In genomic region chr1:133689897-133690296, GRCm38 (mm10) we compare ENCODE assay signal across 11 mouse cellular contexts. TPM values are rescaled to one million over a fixed set of nuclear protein-coding genes. Genes with fewer than 3 reads are reported as not detected.
DNase-seq lines count a peak whose midpoint lies in the region; ATAC-seq and TF ChIP-seq lines count a peak whose summit lies in the region.
"Had no signal": no experiment of that assay in that cellular context is flagged by ENCODE, and none has a peak within 500 bp of the region (broad histone marks: within the 10 kb centered on the region; RNA-seq: fewer than 3 reads in every experiment).

Lax1 (minus strand) TSS chr1:133690108.

- peak; percentile 76 to 77 for DNase-seq in B cell, adult 2 months
- peak; percentile 83 for DNase-seq in CH12.LX (ENCODE audit: extremely low read depth)
- DNase-seq in spleen, postnatal 10 days (ENCODE audit: low spot score in 2 of 2), result peak; percentile 29 to 62
- no peak for DNase-seq in urinary bladder, postnatal 25 days (ENCODE audit: low spot score)
- DNase-seq in kidney, adult 9 months, result no peak
- no peak for DNase-seq in forebrain, postnatal 0 days
- DNase-seq in yolk sac, embryonic 10.5 days (ENCODE audit: low spot score), result no peak

- ATAC-seq in limb, embryonic 13.5 days (ENCODE audit: low FRiP score, low read depth), result no peak
- ATAC-seq in forebrain, postnatal 0 days, result no peak
- ATAC-seq: midbrain, embryonic 13.5 days had no signal

- H3K36me3 ChIP-seq in CH12.LX (replicated peaks in 1 of 2; ENCODE audit: control insufficient read depth in 1 of 2, insufficient read depth in 1 of 2, low read length in 1 of 2), result peaks cover 6 to 34% of the 10 kb centered on the region in 2 experiments
- H3K36me3 ChIP-seq in limb, embryonic 13.5 days, result no peaks in the 10 kb centered on the region
- no peaks in the 10 kb centered on the region for H3K36me3 ChIP-seq in forebrain, postnatal 0 days (ENCODE audit: insufficient read depth)
- H3K36me3 ChIP-seq: embryonic facial prominence, embryonic 15.5 days; midbrain, embryonic 13.5 days had no signal

- dilution Hi-C loops in CH12.LX (cut with MboI; ENCODE audit: extremely low pct_ligation_motif_present, extremely low pct_unique_long_range_greater_than_20kb, low sequenced_read_pairs), result no loop called here

- in situ Hi-C loops in CH12.LX (cut with MboI; ENCODE audit: low pct_ligation_motif_present, low pct_unique_long_range_greater_than_20kb, low sequenced_read_pairs), result no loop called here

- peak within 1 kb of the TSS; percentile 25 for H3K4me2 ChIP-seq in CH12.LX (ENCODE audit: insufficient read depth, low read depth, poor library complexity, severe bottlenecking)
- H3K4me2 ChIP-seq in limb, embryonic 13.5 days (replicated peaks), result no peak within 1 kb of the TSS
- H3K4me2 ChIP-seq in forebrain, postnatal 0 days (ENCODE audit: low read depth), result no peak within 1 kb of the TSS
- H3K4me2 ChIP-seq: embryonic facial prominence, embryonic 15.5 days; midbrain, embryonic 13.5 days had no signal

- no peaks in the 10 kb centered on the region for H3K27me3 ChIP-seq in CH12.LX (replicated peaks)
- H3K27me3 ChIP-seq in limb, embryonic 13.5 days, result no peaks in the 10 kb centered on the region
- H3K27me3 ChIP-seq in forebrain, postnatal 0 days (ENCODE audit: insufficient read depth, low read length), result no peaks in the 10 kb centered on the region
- H3K27me3 ChIP-seq: embryonic facial prominence, embryonic 15.5 days; midbrain, embryonic 13.5 days had no signal

- peak within 1 kb of the TSS; percentile 63 for H3K9ac ChIP-seq in CH12.LX (ENCODE audit: insufficient read depth, low read depth)
- no peak within 1 kb of the TSS for H3K9ac ChIP-seq in limb, embryonic 13.5 days
- H3K9ac ChIP-seq in forebrain, postnatal 0 days, result no peak within 1 kb of the TSS
- H3K9ac ChIP-seq: embryonic facial prominence, embryonic 15.5 days; midbrain, embryonic 13.5 days had no signal

- peaks cover 2% of the 10 kb centered on the region for H3K79me2 ChIP-seq in CH12.LX (replicated peaks; ENCODE audit: control insufficient read depth, extremely low read depth, insufficient read depth, poor library complexity, severe bottlenecking)

- peaks cover 16 to 59% of the 10 kb centered on the region in 2 experiments for H3K4me1 ChIP-seq in CH12.LX (ENCODE audit: control insufficient read depth in 1 of 2, insufficient read depth in 2 of 2)
- H3K4me1 ChIP-seq in limb, embryonic 13.5 days, result peaks cover 21% of the 10 kb centered on the region
- H3K4me1 ChIP-seq in forebrain, postnatal 0 days (ENCODE audit: insufficient read depth), result no peaks in the 10 kb centered on the region

- 10% methylated on average over 6 of the region's 6 CpGs for WGBS in limb, embryonic 13.5 days
- WGBS in forebrain, postnatal 0 days, result 60% methylated on average over 6 of the region's 6 CpGs

- no peak for TF ChIP-seq CTCF in CH12.LX (conservative IDR thresholded peaks at IDR 0.05 in 1 of 2, IDR thresholded peaks at IDR 0.05 in 1 of 2; ENCODE audit: low read depth in 2 of 2, low read length in 2 of 2)
- TF ChIP-seq CTCF in forebrain, postnatal 0 days (IDR thresholded peaks at IDR 0.05; ENCODE audit: low read depth), result no peak

- TF ChIP-seq RAD21 in CH12.LX (IDR thresholded peaks at IDR 0.05; ENCODE audit: low read depth, low read length), result no peak

- peak; percentile 73; the same call in 1 of the 2 replicates for TF ChIP-seq EP300 in CH12.LX (IDR thresholded peaks at IDR 0.05; ENCODE audit: low read length)

- peak; percentile 59 for TF ChIP-seq POLR2A in CH12.LX (IDR thresholded peaks at IDR 0.05; ENCODE audit: low read depth, low read length)

- H3K27ac ChIP-seq in CH12.LX (ENCODE audit: insufficient read depth, low read depth), result peak within 1 kb of the TSS; percentile 81; the same call in 1 of the 2 replicates
- H3K27ac ChIP-seq in limb, embryonic 13.5 days, result peak within 1 kb of the TSS; percentile 28; the same call in 1 of the 2 replicates
- H3K27ac ChIP-seq in forebrain, postnatal 0 days (ENCODE audit: low read depth, low read length), result no peak within 1 kb of the TSS
- H3K27ac ChIP-seq: embryonic facial prominence, embryonic 15.5 days; midbrain, embryonic 13.5 days had no signal

- H3K4me3 ChIP-seq in CH12.LX (replicated peaks in 1 of 3; ENCODE audit: low read depth in 2 of 3, low read length in 2 of 3, poor library complexity in 1 of 3), result peak within 1 kb of the TSS; percentile 57 to 62 (median 57)
- H3K4me3 ChIP-seq in limb, embryonic 13.5 days, result no peak within 1 kb of the TSS
- no peak within 1 kb of the TSS for H3K4me3 ChIP-seq in forebrain, postnatal 0 days (ENCODE audit: low read depth, low read length)
- H3K4me3 ChIP-seq: embryonic facial prominence, embryonic 15.5 days; midbrain, embryonic 13.5 days had no signal

- H3K9me3 ChIP-seq in CH12.LX (replicated peaks; ENCODE audit: low read length), result peaks cover 7% of the 10 kb centered on the region
- no peaks in the 10 kb centered on the region for H3K9me3 ChIP-seq in limb, embryonic 13.5 days
- no peaks in the 10 kb centered on the region for H3K9me3 ChIP-seq in forebrain, postnatal 0 days (ENCODE audit: low read length)
- H3K9me3 ChIP-seq: embryonic facial prominence, embryonic 15.5 days had no signal

TF ChIP-seq in CH12.LX, 34 proteins besides CTCF, POLR2A, EP300 and RAD21:
- TF ChIP-seq CHD1 (IDR thresholded peaks at IDR 0.05; ENCODE audit: low read depth, low read length) (no peak), PAX5 (IDR thresholded peaks at IDR 0.05; ENCODE audit: low read length) (no peak), MXI1 (IDR thresholded peaks at IDR 0.05; ENCODE audit: low read depth, low read length) (peak; percentile 39; the same call in 1 of the 2 replicates), MEF2A (IDR thresholded peaks at IDR 0.05; ENCODE audit: borderline replicate concordance, low read depth, low read length) (peak; percentile 68; the same call in 1 of the 2 replicates), MYC (IDR thresholded peaks at IDR 0.05; ENCODE audit: low read depth, low read length) (peak; percentile 88), SMC3 (IDR thresholded peaks at IDR 0.05; ENCODE audit: low read depth, low read length) (no peak), MAZ (IDR thresholded peaks at IDR 0.05; ENCODE audit: low read depth, low read length) (peak; percentile 67; the same call in 1 of the 2 replicates), TBP (conservative IDR thresholded peaks at IDR 0.05; ENCODE audit: low read depth, low read length) (peak; percentile 82; the same call in 1 of the 2 replicates), NRF1 (IDR thresholded peaks at IDR 0.05; ENCODE audit: low read depth, low read length) (no peak), UBTF (IDR thresholded peaks at IDR 0.05; ENCODE audit: low read depth, low read length) (no peak), ELF1 (IDR thresholded peaks at IDR 0.05; ENCODE audit: low read depth, low read length) (peak; percentile 71), RCOR1 (conservative IDR thresholded peaks at IDR 0.05; ENCODE audit: low read depth, low read length) (no peak), ETS1 (conservative IDR thresholded peaks at IDR 0.05; ENCODE audit: low read depth, low read length) (peak; percentile 56), MAFK (IDR thresholded peaks at IDR 0.05; ENCODE audit: insufficient replicate concordance, low read length) (no peak), JUN (IDR thresholded peaks at IDR 0.05; ENCODE audit: insufficient read depth, low read depth, low read length) (no peak), USF1 (IDR thresholded peaks at IDR 0.05; ENCODE audit: low read depth, low read length) (no peak), NELFE (IDR thresholded peaks at IDR 0.05; ENCODE audit: low read depth, low read length) (0 out of 2 replicates have a peak, but pooled peaks have one; percentile 21), E2F4 (IDR thresholded peaks at IDR 0.05; ENCODE audit: insufficient replicate concordance, low read depth, low read length) (no peak), MAX (IDR thresholded peaks at IDR 0.05; ENCODE audit: low read length) (peak; percentile 74; the same call in 1 of the 2 replicates), ZNF384 (IDR thresholded peaks at IDR 0.05; ENCODE audit: low read depth, low read length) (no peak), TCF12 (IDR thresholded peaks at IDR 0.05; ENCODE audit: low read depth, low read length) (no peak; the same call in 1 of the 2 replicates), GABPA (IDR thresholded peaks at IDR 0.05; ENCODE audit: insufficient replicate concordance, low read depth, low read length) (no peak), ZMIZ1 (IDR thresholded peaks at IDR 0.05; ENCODE audit: low read depth, low read length) (no peak), POLR2AphosphoS2 (IDR thresholded peaks at IDR 0.05; ENCODE audit: low read depth, low read length) (no peak), BHLHE40 (IDR thresholded peaks at IDR 0.05; ENCODE audit: low read depth, low read length) (no peak), ZC3H11A (IDR thresholded peaks at IDR 0.05; ENCODE audit: low read depth, low read length) (no peak), SIN3A (IDR thresholded peaks at IDR 0.05; ENCODE audit: low read length) (peak; percentile 78), USF2 (conservative IDR thresholded peaks at IDR 0.05; ENCODE audit: low read depth, low read length) (no peak), HCFC1 (IDR thresholded peaks at IDR 0.05; ENCODE audit: low read depth, low read length) (peak; percentile 67), IRF4 (IDR thresholded peaks at IDR 0.05; ENCODE audit: low read depth, low read length) (peak; percentile 65), ZKSCAN1 (IDR thresholded peaks at IDR 0.05; ENCODE audit: borderline replicate concordance, low read depth, low read length) (no peak)

RNA-seq across cellular contexts. Expression of gene Lax1, which starts in this region (rescaled TPM):
- 14.9 and 17.9 TPM in 2 replicates for total RNA-seq in CH12.LX (2012; rRNA removed)
- total RNA-seq in CH12.LX (2014; rRNA removed), result 14.2 and 16.1 TPM in 2 replicates
- polyA plus RNA-seq in CH12.LX (2012; ENCODE audit: insufficient read length, low read depth), result 15.0 and 15.6 TPM in 2 replicates
- 0.79 and 1.1 TPM in 2 replicates for polyA plus RNA-seq in limb, embryonic 13.5 days (2015; fragmentation: Nextera tagmentation; extraction: Ambion mirVana)
- 0.14 TPM in 1 of 2 replicates, not detected in the other for total RNA-seq in forebrain, postnatal 0 days (2014; rRNA removed)
- 0.10 TPM in 1 of 2 replicates, not detected in the other for polyA plus RNA-seq in forebrain, postnatal 0 days (2015; fragmentation: Nextera tagmentation; extraction: Ambion mirVana)
- total RNA-seq: gastrocnemius, adult 8-10 months had no signal

Comparison
In these comparisons a context has a peak if more than half of its experiments do, and no peak if none do; other contexts are left out.
1. RNA of gene Lax1 (total RNA-seq): 14.2 to 17.9 TPM in CH12.LX; 0.14 TPM in forebrain, postnatal 0 days; every median in the first group is over 10 times any median in the second.
2. DNase-seq: peak in B cell, adult 2 months (2 of 2), CH12.LX (single experiment) and spleen, postnatal 10 days (2 of 2); none in urinary bladder, postnatal 25 days (single experiment), kidney, adult 9 months (single experiment), forebrain, postnatal 0 days (single experiment) and yolk sac, embryonic 10.5 days (single experiment).
3. H3K4me3 ChIP-seq: peak in CH12.LX (3 of 3); none in limb, embryonic 13.5 days (single experiment) and forebrain, postnatal 0 days (single experiment).